Mouse (Mus musculus) MEL (cell line): ENCODE measurements around the gene Rps9. TPM values are rescaled to one million over a fixed set of nuclear protein-coding genes. Genes with fewer than 3 reads are reported as not detected.
A peak's percentile ranks its signal among the peaks of the same experiment; 100 is the strongest.

Experiments
- DNase-seq: peaks from one replicate; pipeline ENCODE4 v3.0.0; 2011; ENCODE audit warnings: low read depth, low spot score
- H3K27ac ChIP-seq: 2 replicates; pipeline ENCODE4 v1.5.1; 2012; ENCODE audit warnings: low read depth, mild to moderate bottlenecking, control low read depth, low read length, moderate library complexity; ENCODE audit not compliant: control insufficient read depth
- H3K27me3 ChIP-seq, 2 experiments: fragments of 150-350 bp in 1 of 2; sonication (generic) in 1 of 2; 2 replicates each; pipeline ENCODE4 v1.6.1; 2012; ENCODE audit warnings: low read length in 2 of 2, mild to moderate bottlenecking in 2 of 2, improper control_type of control experiment in 1 of 2, moderate library complexity in 1 of 2; ENCODE audit not compliant: insufficient read depth in 2 of 2, control insufficient read depth in 1 of 2
- H3K36me3 ChIP-seq, 2 experiments: 2 replicates each; pipeline ENCODE4 v1.6.1; 2012 to 2014; ENCODE audit warnings: low read length in 2 of 2, improper control_type of control experiment in 1 of 2, inconsistent platforms in 1 of 2, mild to moderate bottlenecking in 1 of 2; ENCODE audit not compliant: insufficient read depth in 2 of 2, control insufficient read depth in 1 of 2
- H3K4me1 ChIP-seq, 2 experiments: fragments of 150-350 bp in 1 of 2; sonication (generic) in 1 of 2; 2 replicates each; pipeline ENCODE4 v1.6.1; 2012; ENCODE audit warnings: low read length in 2 of 2, improper control_type of control experiment in 1 of 2, mild to moderate bottlenecking in 1 of 2; ENCODE audit not compliant: insufficient read depth in 2 of 2, control insufficient read depth in 1 of 2
- H3K4me3 ChIP-seq, 2 experiments: fragments of 150-350 bp in 1 of 2; sonication (generic) in 1 of 2; 2 replicates each; pipeline ENCODE4 v1.5.1; 2012; ENCODE audit warnings: low read depth in 2 of 2, low read length in 2 of 2, mild to moderate bottlenecking in 2 of 2, moderate library complexity in 2 of 2, control low read depth in 1 of 2, improper control_type of control experiment in 1 of 2; ENCODE audit not compliant: control insufficient read depth in 1 of 2, insufficient read depth in 1 of 2
- H3K79me2 ChIP-seq: 2 replicates; pipeline ENCODE4 v1.6.1; 2012; ENCODE audit warnings: mild to moderate bottlenecking, low read length, moderate library complexity; ENCODE audit not compliant: control insufficient read depth, poor library complexity, insufficient read depth
- H3K9ac ChIP-seq: 2 replicates; pipeline ENCODE4 v1.6.1; 2012; ENCODE audit warnings: low read depth, mild to moderate bottlenecking, control low read depth, low read length, moderate library complexity; ENCODE audit not compliant: control insufficient read depth, poor library complexity, severe bottlenecking
- H3K9me3 ChIP-seq: fragments of 150-350 bp; sonication (generic); replicated peaks from 2 replicates; pipeline ENCODE4 v1.6.1; 2012; ENCODE audit warnings: mild to moderate bottlenecking, low read length, improper control_type of control experiment, moderate library complexity; ENCODE audit not compliant: insufficient read depth
- BHLHE40 ChIP-seq: IDR thresholded peaks from 2 replicates; pipeline ENCODE4 v1.6.1; 2012; ENCODE audit warnings: low read depth, mild to moderate bottlenecking, inconsistent platforms, low read length, improper control_type of control experiment, borderline replicate concordance
- CHD1 ChIP-seq: IDR thresholded peaks from 2 replicates; pipeline ENCODE4 v1.6.1; 2012; ENCODE audit warnings: low read depth, mild to moderate bottlenecking, inconsistent platforms, low read length, improper control_type of control experiment
- CTCF ChIP-seq, 3 experiments: IDR thresholded peaks in 2 of 3; conservative IDR thresholded peaks in 1 of 3; 2 replicates each; pipeline ENCODE4 v1.5.1; 2011 to 2012; ENCODE audit warnings: low read length in 3 of 3, low read depth in 2 of 3, mild to moderate bottlenecking in 2 of 3, improper control_type of control experiment in 1 of 3, inconsistent platforms in 1 of 3, mixed read lengths in 1 of 3, moderate library complexity in 1 of 3; ENCODE audit not compliant: control insufficient read depth in 1 of 3, insufficient read depth in 1 of 3, poor library complexity in 1 of 3, severe bottlenecking in 1 of 3
- E2F4 ChIP-seq: IDR thresholded peaks from 2 replicates; pipeline ENCODE4 v1.6.1; 2011; ENCODE audit warnings: low read depth, low read length, improper control_type of control experiment, borderline replicate concordance
- EP300 ChIP-seq, 2 experiments: IDR thresholded peaks; 2 replicates each; pipeline ENCODE4 v1.6.1; 2011; ENCODE audit warnings: improper control_type of control experiment in 2 of 2, low read length in 2 of 2, low read depth in 1 of 2, mild to moderate bottlenecking in 1 of 2
- ETS1 ChIP-seq: IDR thresholded peaks from 2 replicates; pipeline ENCODE4 v1.6.1; 2012; ENCODE audit warnings: low read depth, mild to moderate bottlenecking, inconsistent platforms, low read length, improper control_type of control experiment, moderate library complexity
- GATA1 ChIP-seq: IDR thresholded peaks from 2 replicates; pipeline ENCODE4 v1.6.1; 2011; ENCODE audit warnings: low read depth, low read length, improper control_type of control experiment
- JUND ChIP-seq: IDR thresholded peaks from 2 replicates; pipeline ENCODE4 v1.6.1; 2011; ENCODE audit warnings: low read depth, mild to moderate bottlenecking, improper control_type of control experiment, low read length
- MAFK ChIP-seq: IDR thresholded peaks from 2 replicates; pipeline ENCODE4 v1.6.1; 2011; ENCODE audit warnings: low read depth, mild to moderate bottlenecking, low read length, improper control_type of control experiment, borderline replicate concordance
- MAX ChIP-seq: IDR thresholded peaks from 2 replicates; pipeline ENCODE4 v1.6.1; 2011; ENCODE audit warnings: low read length, improper control_type of control experiment
- MAZ ChIP-seq: IDR thresholded peaks from 2 replicates; pipeline ENCODE4 v1.6.1; 2012; ENCODE audit warnings: low read depth, mild to moderate bottlenecking, inconsistent platforms, low read length, improper control_type of control experiment
- MXI1 ChIP-seq: IDR thresholded peaks from 2 replicates; pipeline ENCODE4 v1.6.1; 2011; ENCODE audit warnings: mild to moderate bottlenecking, low read depth, low read length, improper control_type of control experiment
- MYB ChIP-seq: IDR thresholded peaks from 2 replicates; pipeline ENCODE4 v1.6.1; 2011; ENCODE audit warnings: mild to moderate bottlenecking, low read depth, low read length, improper control_type of control experiment
- MYC ChIP-seq: IDR thresholded peaks from 2 replicates; pipeline ENCODE4 v1.6.1; 2011; ENCODE audit warnings: low read depth, mild to moderate bottlenecking, low read length, improper control_type of control experiment, moderate library complexity
- NELFE ChIP-seq: IDR thresholded peaks from 2 replicates; pipeline ENCODE4 v1.6.1; 2011; ENCODE audit warnings: low read depth, low read length, improper control_type of control experiment
- NRF1 ChIP-seq: IDR thresholded peaks from 2 replicates; pipeline ENCODE4 v1.6.1; 2014; ENCODE audit warnings: low read depth, mild to moderate bottlenecking, inconsistent platforms, low read length, improper control_type of control experiment, moderate library complexity; ENCODE audit not compliant: poor library complexity, insufficient read depth, severe bottlenecking
- POLR2A ChIP-seq, 2 experiments: IDR thresholded peaks; 2 replicates each; pipeline ENCODE4 v1.6.1; 2011 to 2012; ENCODE audit warnings: low read length in 2 of 2, mild to moderate bottlenecking in 2 of 2, control low read depth in 1 of 2, improper control_type of control experiment in 1 of 2, low read depth in 1 of 2, moderate library complexity in 1 of 2; ENCODE audit not compliant: control insufficient read depth in 1 of 2, insufficient read depth in 1 of 2, poor library complexity in 1 of 2
- POLR2AphosphoS2 ChIP-seq: IDR thresholded peaks from 2 replicates; pipeline ENCODE4 v1.6.1; 2011; ENCODE audit warnings: low read length, improper control_type of control experiment
- RAD21 ChIP-seq: IDR thresholded peaks from 2 replicates; pipeline ENCODE4 v1.6.1; 2011; ENCODE audit warnings: mild to moderate bottlenecking, low read depth, low read length, improper control_type of control experiment
- SIN3A ChIP-seq: IDR thresholded peaks from 2 replicates; pipeline ENCODE4 v1.6.1; 2012; ENCODE audit warnings: low read length, improper control_type of control experiment, inconsistent platforms
- SMC3 ChIP-seq: IDR thresholded peaks from 2 replicates; pipeline ENCODE4 v1.6.1; 2011; ENCODE audit warnings: low read depth, low read length, improper control_type of control experiment
- TAL1 ChIP-seq: IDR thresholded peaks from 2 replicates; pipeline ENCODE4 v1.6.1; 2012; ENCODE audit warnings: mild to moderate bottlenecking, inconsistent platforms, low read length, moderate library complexity, mixed read lengths
- TBP ChIP-seq: IDR thresholded peaks from 2 replicates; pipeline ENCODE4 v1.8.0; 2011; ENCODE audit warnings: low read depth, low read length, improper control_type of control experiment
- TCF12 ChIP-seq: IDR thresholded peaks from 2 replicates; pipeline ENCODE4 v1.6.1; 2014; ENCODE audit warnings: low read depth, mild to moderate bottlenecking, inconsistent platforms, low read length, improper control_type of control experiment, moderate library complexity
- UBTF ChIP-seq: IDR thresholded peaks from 2 replicates; pipeline ENCODE4 v1.6.1; 2012; ENCODE audit warnings: low read depth, mild to moderate bottlenecking, inconsistent platforms, low read length, improper control_type of control experiment, moderate library complexity, borderline replicate concordance; ENCODE audit not compliant: insufficient read depth
- USF1 ChIP-seq: IDR thresholded peaks from 2 replicates; pipeline ENCODE4 v1.6.1; 2014; ENCODE audit warnings: low read depth, mild to moderate bottlenecking, inconsistent platforms, low read length, improper control_type of control experiment, moderate library complexity
- USF2 ChIP-seq, 2 experiments: IDR thresholded peaks; 2 replicates each; pipeline ENCODE4 v1.6.1; 2011 to 2012; ENCODE audit warnings: improper control_type of control experiment in 2 of 2, low read length in 2 of 2, borderline replicate concordance in 1 of 2, inconsistent platforms in 1 of 2, low read depth in 1 of 2, mild to moderate bottlenecking in 1 of 2; ENCODE audit not compliant: insufficient read depth in 1 of 2
- ZC3H11A ChIP-seq: IDR thresholded peaks from 2 replicates; pipeline ENCODE4 v1.6.1; 2012; ENCODE audit warnings: low read depth, mild to moderate bottlenecking, inconsistent platforms, low read length, improper control_type of control experiment
- ZKSCAN1 ChIP-seq: IDR thresholded peaks from 2 replicates; pipeline ENCODE4 v1.6.1; 2012; ENCODE audit warnings: low read depth, mild to moderate bottlenecking, inconsistent platforms, low read length, improper control_type of control experiment, moderate library complexity
- ZMIZ1 ChIP-seq: IDR thresholded peaks from 2 replicates; pipeline ENCODE4 v1.6.1; 2012; ENCODE audit warnings: low read depth, mild to moderate bottlenecking, inconsistent platforms, low read length, improper control_type of control experiment, moderate library complexity
- ZNF384 ChIP-seq: IDR thresholded peaks from 2 replicates; pipeline ENCODE4 v1.6.1; 2012; ENCODE audit warnings: low read depth, mild to moderate bottlenecking, inconsistent platforms, low read length, improper control_type of control experiment
- polyA plus RNA-seq, 2 experiments: library from polyadenylated mRNA; stranded (reverse) in 1 of 2; unstranded in 1 of 2; fragments of >175 nt in 1 of 2; fragments of >200 nt in 1 of 2; gene quantifications; 2 replicates each; pipeline versions ENCODE4 v1.2.1 to v1.2.4; 2012; ENCODE audit warnings: low replicate concordance in 2 of 2, low read depth in 1 of 2; ENCODE audit not compliant: insufficient read length in 2 of 2, insufficient read depth in 1 of 2, missing spikeins in 1 of 2
- total RNA-seq: library from RNA; depleted of rRNA; stranded (reverse); fragments of 300-350 nt; gene quantifications from 2 replicates; pipeline ENCODE4 v1.2.3, GENCODE M21; 2012

Rps9 gene
- total and polyA plus RNA-seq, 3 experiments, result 2,284 to 2,921 TPM; not detected in 1

GRCm38 (mm10) chr7:3665215-3666114 is 38.3 kb upstream of the Rps9 start, which contains the start of gene Leng1 (continued):
- peak; percentile 97 for TF ChIP-seq POLR2AphosphoS2
- peak; percentile 84 for TF ChIP-seq ZMIZ1
- no peak for TF ChIP-seq ZC3H11A
- no peak for TF ChIP-seq ZNF384
- TF ChIP-seq, all 39 proteins: peak for 15

DNA sequence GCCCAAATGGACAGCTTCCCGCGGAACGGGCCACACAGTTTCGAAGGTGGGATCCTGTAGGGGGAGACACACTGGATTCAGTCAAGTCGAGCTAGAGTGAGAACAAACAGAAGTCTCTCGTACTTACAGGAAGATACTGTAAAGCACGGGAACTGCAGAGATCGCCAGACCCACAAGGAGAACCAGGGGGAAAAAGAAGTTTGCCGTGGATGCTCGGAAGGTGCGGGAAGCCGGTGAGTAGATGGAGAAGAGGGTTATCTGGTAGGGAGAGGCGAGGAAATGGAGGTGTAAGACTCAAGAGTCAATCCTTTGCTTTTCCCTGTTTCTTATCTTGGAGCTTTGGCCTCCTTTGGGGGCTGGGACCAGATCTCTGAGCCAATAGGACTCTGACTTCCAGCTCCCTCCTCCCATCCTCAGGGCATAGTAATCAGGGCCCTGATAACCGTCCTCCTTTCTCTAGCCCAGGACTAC is 36.8 kb upstream of the Rps9 start:
- Histone ChIP-seq H3K27me3 (no peaks in the 10 kb centered on the region), H3K27ac (peak overlapping the region; percentile 86), H3K9ac (peak overlapping the region; percentile 66), H3K9me3 (no peaks in the 10 kb centered on the region), H3K4me3 (peak overlapping the region; percentile 62 to 69), H3K79me2 (peaks cover 14% of the 10 kb centered on the region), H3K36me3 (peaks cover 1 to 6% of the 10 kb centered on the region in 2 experiments; a peak in 3 of 4 replicates), H3K4me1 (peaks cover 0 to 8% of the 10 kb centered on the region in 2 experiments; a peak in 2 of 4 replicates)
- DNase-seq, result peak; percentile 86
- peak; percentile 25 to 46 (median 40); a peak in 5 of 6 replicates for TF ChIP-seq CTCF (IDR thresholded peaks at IDR 0.05 in 2 of 3, conservative IDR thresholded peaks at IDR 0.05 in 1 of 3; ENCODE audit: control insufficient read depth in 1 of 3, insufficient read depth in 1 of 3, low read depth in 2 of 3, low read length in 3 of 3, poor library complexity in 1 of 3, severe bottlenecking in 1 of 3)
- TF ChIP-seq SMC3, result no peak; the same call in 1 of the 2 replicates
- no peak; a peak in 1 of 4 replicates for TF ChIP-seq EP300 (IDR thresholded peaks at IDR 0.05; ENCODE audit: low read depth in 1 of 2, low read length in 2 of 2)
- TF ChIP-seq ZMIZ1, result 0 out of 2 replicates have a peak, but pooled peaks have one; percentile 39
- TF ChIP-seq MAX, result no peak; the same call in 1 of the 2 replicates
- no peak; the same call in 1 of the 2 replicates for TF ChIP-seq RAD21
- no peak for TF ChIP-seq USF2 (IDR thresholded peaks at IDR 0.05; ENCODE audit: borderline replicate concordance in 1 of 2, insufficient read depth in 1 of 2, low read depth in 1 of 2, low read length in 2 of 2)
- no peak for TF ChIP-seq ZNF384
- no peak for TF ChIP-seq ZC3H11A
- no peak for TF ChIP-seq BHLHE40
- TF ChIP-seq TAL1, result no peak
- 0 out of 2 replicates have a peak, but pooled peaks have one; percentile 42 for TF ChIP-seq MYC
- TF ChIP-seq GATA1, result peak; percentile 76
- peak; percentile 63 for TF ChIP-seq NELFE
- no peak for TF ChIP-seq MAFK
- TF ChIP-seq ETS1, result 0 out of 2 replicates have a peak, but pooled peaks have one; percentile 8
- no peak for TF ChIP-seq UBTF
- peak; percentile 45 for TF ChIP-seq SIN3A
- TF ChIP-seq CHD1, result no peak; the same call in 1 of the 2 replicates
- TF ChIP-seq POLR2AphosphoS2, result peak; percentile 58; the same call in 1 of the 2 replicates
- peak; percentile 72; the same call in 1 of the 2 replicates for TF ChIP-seq TBP
- no peak for TF ChIP-seq TCF12
- TF ChIP-seq NRF1, result no peak
- peak; percentile 40 to 64; a peak in 3 of 4 replicates for TF ChIP-seq POLR2A (IDR thresholded peaks at IDR 0.05; ENCODE audit: control insufficient read depth in 1 of 2, insufficient read depth in 1 of 2, low read depth in 1 of 2, low read length in 2 of 2, poor library complexity in 1 of 2)
- no peak for TF ChIP-seq MYB
- no peak for TF ChIP-seq E2F4
- TF ChIP-seq USF1, result no peak
- TF ChIP-seq JUND, result no peak
- no peak for TF ChIP-seq ZKSCAN1
- peak; percentile 17 for TF ChIP-seq MXI1
- TF ChIP-seq MAZ, result no peak; the same call in 1 of the 2 replicates
